Mouse (Mus musculus): ENCODE measurements around the gene Mrps5. TPM values are rescaled to one million over a fixed set of nuclear protein-coding genes. Genes with fewer than 3 reads are reported as not detected.

Mrps5 gene
- 32.2 and 37.8 TPM in 2 replicates for polyA plus RNA-seq (2012; rRNA removed; ENCODE audit: low replicate concordance)

DNA sequence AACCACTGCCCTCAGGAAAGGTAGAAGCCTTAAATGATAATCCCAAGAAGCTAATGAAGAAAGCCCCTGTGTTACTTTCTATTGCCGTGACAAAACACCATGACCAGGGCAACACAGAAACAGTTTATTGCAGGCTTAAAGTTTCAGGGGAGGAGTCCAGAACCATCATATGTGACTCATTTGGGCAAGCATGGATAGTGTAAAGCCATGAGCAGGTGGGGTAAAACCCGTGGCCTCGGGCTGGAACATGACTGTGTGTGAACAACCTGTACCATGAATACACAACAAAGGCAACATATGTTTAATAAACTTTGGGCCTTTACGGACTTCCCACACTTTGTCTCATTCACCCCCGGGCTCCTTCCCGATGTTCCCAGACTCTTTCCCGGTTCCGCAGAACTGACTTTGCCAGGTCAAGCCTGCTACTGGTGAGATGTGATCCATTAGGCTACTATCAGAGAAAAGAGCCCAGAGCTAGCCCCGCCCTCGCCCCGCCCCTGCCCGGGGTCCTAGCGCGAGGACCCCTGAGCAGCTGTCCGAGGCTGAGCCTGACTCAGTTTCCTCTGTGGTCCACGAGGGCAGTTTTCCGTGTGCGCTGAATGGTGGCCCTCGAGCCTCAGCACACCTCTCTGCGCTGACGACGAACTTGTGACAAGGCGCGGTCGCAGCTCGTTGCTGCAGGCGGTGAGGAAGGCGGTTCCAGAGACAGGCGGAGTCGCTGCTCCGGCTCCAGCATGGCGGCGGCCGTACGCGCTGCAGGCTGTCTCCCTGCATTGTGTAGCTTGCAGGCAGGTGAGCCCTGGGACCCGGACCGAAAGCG lies at the start of gene Mrps5, which contains the start of gene Zfp661:
Mrps5 (plus strand) TSS at position 529 of the 820 bp plus-strand sequence.
Zfp661 (minus strand) TSS at position 401 of the 820 bp plus-strand sequence.

DNA sequence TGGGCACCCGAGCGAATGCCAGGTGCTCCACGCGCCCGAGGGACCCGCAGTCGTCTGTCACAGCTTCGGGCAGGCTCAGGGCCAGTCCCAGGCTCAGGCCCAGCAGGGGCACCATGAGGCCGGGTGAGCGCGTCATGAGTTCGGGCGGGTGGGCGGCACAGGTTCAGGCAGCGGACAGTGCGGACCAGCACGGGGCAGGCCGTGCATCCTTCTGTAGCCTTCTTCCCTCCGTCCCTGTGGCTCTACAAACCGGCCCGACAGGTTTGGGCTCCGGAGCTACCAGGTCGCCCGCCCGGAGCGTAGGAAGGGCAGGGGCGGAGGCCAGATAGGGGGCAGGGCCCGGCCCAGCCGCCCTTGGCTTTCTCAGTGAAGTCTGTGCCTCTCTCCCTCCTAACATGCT lies 45.8 kb upstream of the Mrps5 start, which contains the start of gene Prom2:
Prom2 (minus strand) TSS at position 283 of the 400 bp plus-strand sequence.

DNA sequence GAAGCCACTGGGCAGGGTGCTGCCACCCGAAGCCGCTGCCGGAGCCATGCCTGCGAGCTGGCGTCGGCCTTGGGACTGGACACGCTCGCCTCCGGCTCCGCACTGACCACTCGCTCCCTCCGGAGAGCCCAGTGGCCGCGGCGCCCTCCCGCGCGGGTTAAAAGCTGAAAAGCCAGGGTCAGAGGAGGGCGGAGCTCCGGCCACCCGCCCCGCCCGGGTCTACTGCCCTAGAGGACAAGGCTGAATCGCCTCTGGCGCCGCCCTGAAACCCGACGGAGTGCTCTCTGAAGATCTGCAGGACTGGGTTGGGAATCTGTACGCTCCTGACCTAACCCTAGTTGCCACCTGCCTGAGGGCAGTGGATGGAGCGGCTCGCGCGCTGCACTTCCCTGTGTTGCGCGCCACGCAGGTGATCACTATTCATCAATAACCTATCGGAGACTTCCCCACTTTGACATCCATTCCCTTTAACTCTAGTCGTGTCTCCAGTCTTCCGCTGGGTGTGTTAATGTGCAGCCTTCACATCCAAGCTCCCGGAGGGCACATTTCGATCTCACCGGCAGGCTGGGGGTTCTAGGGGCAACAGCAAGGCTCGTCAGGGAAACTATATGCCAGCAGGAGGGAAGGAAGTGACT lies 69.2 kb downstream of the Mrps5 start, which contains the start of gene Mal:
Mal (minus strand) TSS at position 610 of the 635 bp plus-strand sequence.

Other genes starting within 250 kb of the Mrps5 start
- not detected in 2 replicates for gene Astl, start 248.6 kb upstream of the Mrps5 start, polyA plus RNA-seq (2012; rRNA removed; ENCODE audit: low replicate concordance)
- 0.63 and 0.79 TPM in 2 replicates for gene Adra2b, start 224.0 kb upstream of the Mrps5 start, polyA plus RNA-seq (2012; rRNA removed; ENCODE audit: low replicate concordance)
- 0.05 TPM in 1 of 2 replicates, not detected in the other for gene Gpat2, start 162.0 kb upstream of the Mrps5 start, polyA plus RNA-seq (2012; rRNA removed; ENCODE audit: low replicate concordance)
- gene Fahd2a, start 142.7 kb upstream of the Mrps5 start, polyA plus RNA-seq (2012; rRNA removed; ENCODE audit: low replicate concordance) = 6.3 TPM in 2 replicates
- gene Kcnip3, start 65.1 kb upstream of the Mrps5 start, polyA plus RNA-seq (2012; rRNA removed; ENCODE audit: low replicate concordance) = 1.1 and 1.4 TPM in 2 replicates
- 0.02 and 0.83 TPM in 2 replicates for gene Prom2, start 45.8 kb upstream of the Mrps5 start, polyA plus RNA-seq (2012; rRNA removed; ENCODE audit: low replicate concordance)
- gene Zfp661, start 128 bp upstream of the Mrps5 start, polyA plus RNA-seq (2012; rRNA removed; ENCODE audit: low replicate concordance) = 0.47 and 0.92 TPM in 2 replicates
- gene Mal, start 69.5 kb downstream of the Mrps5 start, polyA plus RNA-seq (2012; rRNA removed; ENCODE audit: low replicate concordance) = 0.27 and 9.9 TPM in 2 replicates
- gene Mall, start 142.7 kb downstream of the Mrps5 start, polyA plus RNA-seq (2012; rRNA removed; ENCODE audit: low replicate concordance) = 254 and 463 TPM in 2 replicates
- gene Nphp1, start 201.7 kb downstream of the Mrps5 start, polyA plus RNA-seq (2012; rRNA removed; ENCODE audit: low replicate concordance) = 1.2 and 1.7 TPM in 2 replicates
- gene Mtln, start 205.3 kb downstream of the Mrps5 start, polyA plus RNA-seq (2012; rRNA removed; ENCODE audit: low replicate concordance) = 23.0 and 68.3 TPM in 2 replicates
- gene Bub1, start 244.6 kb downstream of the Mrps5 start, polyA plus RNA-seq (2012; rRNA removed; ENCODE audit: low replicate concordance) = 0.13 and 0.44 TPM in 2 replicates

Measured in duodenum, adult 2 months (tissue).